Mouse (Mus musculus) left cerebral cortex, adult 2 months (tissue): ENCODE results near the gene Pmp22. TPM values are rescaled to one million over a fixed set of nuclear protein-coding genes. Genes with fewer than 3 reads are reported as not detected.
A peak's percentile ranks its signal among the peaks of the same experiment; 100 is the strongest.

ENCODE experiments used
- DNase-seq, 2 experiments: peaks; one replicate each; pipeline ENCODE4 v3.0.0; 2021 to 2022; ENCODE audit warnings: low spot score in 2 of 2, mixed read lengths in 1 of 2; ENCODE audit errors: extremely low spot score in 1 of 2
- H3K27ac ChIP-seq: fragments of 200-600 bp; 2 replicates; pipeline ENCODE4 v1.8.1; 2022
- H3K4me3 ChIP-seq: fragments of 200-600 bp; 2 replicates; pipeline ENCODE4 v1.8.1; 2022
- CTCF ChIP-seq: fragments of 200-600 bp; IDR thresholded peaks from 2 replicates; pipeline ENCODE4 v1.8.1; 2022; ENCODE audit warnings: antibody characterized with exemption, mild to moderate bottlenecking, moderate library complexity
- intact Hi-C: fragments of 180-260 bp; cut with DNase I; formaldehyde crosslinking; loops from one replicate; pipeline ENCODE4 v1.15.1; 2025
- total RNA-seq, 2 experiments: library from RNA; stranded (reverse); gene quantifications; 2 replicates each; pipeline ENCODE4 v1.2.3; 2021

The Pmp22 gene
- total RNA-seq, 2 experiments from 2014 or later: 25.7 to 27.5 TPM

GRCm38 (mm10) chr11:63136836-63137416 is 8.1 kb downstream of the Pmp22 start:
- intact Hi-C loops: loop anchor here (5.0 to 10.0 kb wide), 3 partner anchors 112 to 395 kb away; no protein-coding TSS in a partner anchor
- Histone ChIP-seq H3K27ac (peak overlapping the region; percentile 63; the same call in 1 of the 2 replicates), H3K4me3 (no peak overlapping the region)
- no peak for TF ChIP-seq CTCF
- no peak for DNase-seq

DNA sequence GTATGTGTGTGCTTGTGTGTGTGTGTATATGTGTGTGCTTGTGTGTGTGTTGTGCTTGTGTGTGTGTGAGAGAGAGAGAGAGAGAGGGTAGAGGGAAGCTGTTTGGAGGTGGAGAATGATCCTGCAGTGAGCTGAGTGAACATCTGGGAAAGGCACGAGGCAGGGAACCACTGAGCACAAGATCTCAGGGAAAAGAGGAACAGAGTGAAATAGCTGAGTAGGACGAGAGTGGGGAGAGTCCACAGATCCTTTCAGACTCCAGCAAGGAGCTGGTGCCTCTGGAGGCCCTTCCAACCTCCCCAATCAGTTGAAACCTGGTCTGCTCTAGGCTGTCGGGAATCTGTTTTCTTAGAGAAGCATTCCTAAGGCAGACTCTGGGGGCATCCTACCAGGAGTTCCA is 10.0 kb downstream of the Pmp22 start:
- intact Hi-C loops: loop anchor here (5.0 to 10.0 kb wide), 3 partner anchors 114 to 396 kb away; no protein-coding TSS in a partner anchor
- H3K4me3 ChIP-seq: no peak overlapping the region
- DNase-seq: no peak
- H3K27ac ChIP-seq: no peak overlapping the region
- TF ChIP-seq CTCF: no peak

- no peak for TF ChIP-seq CTCF
- intact Hi-C loops: no loop called here
- DNase-seq: no peak
- no peak overlapping the region for H3K4me3 ChIP-seq
- H3K27ac ChIP-seq: no peak overlapping the region
Measured at GRCm38 (mm10) chr11:63142311-63142710, 13.5 kb downstream of the Pmp22 start.

DNA sequence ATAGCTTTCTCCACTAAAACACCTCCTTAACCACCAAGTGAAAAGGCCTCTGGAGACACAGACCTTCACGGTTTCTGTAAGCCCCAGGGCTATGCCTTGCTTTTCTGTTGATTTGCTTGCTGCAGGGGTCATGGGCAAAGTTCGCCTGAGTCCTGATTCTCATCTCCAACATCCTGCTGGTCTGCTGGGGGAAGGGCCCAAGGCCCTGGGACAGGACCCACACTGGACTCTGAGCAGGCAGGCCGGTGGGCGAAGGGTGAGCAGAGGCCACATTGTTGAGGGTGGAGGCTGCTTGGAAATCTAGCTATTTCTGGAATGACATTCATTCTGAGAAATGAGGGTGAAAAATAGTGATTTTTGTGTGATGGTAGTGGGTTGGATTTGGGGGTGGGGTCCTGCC is 14.0 kb downstream of the Pmp22 start:
- DNase-seq: no peak
- Histone ChIP-seq H3K27ac (no peak overlapping the region), H3K4me3 (no peak overlapping the region)
- intact Hi-C loops: no loop called here
- no peak for TF ChIP-seq CTCF

- Histone ChIP-seq H3K27ac (no peak overlapping the region), H3K4me3 (no peak overlapping the region)
- DNase-seq: no peak
- intact Hi-C loops: no loop called here
- no peak for TF ChIP-seq CTCF
Measured at GRCm38 (mm10) chr11:63143486-63143885, 14.7 kb downstream of the Pmp22 start.

GRCm38 (mm10) chr11:63146601-63147000 is 17.8 kb downstream of the Pmp22 start:
- H3K27ac ChIP-seq: no peak overlapping the region
- no peak for TF ChIP-seq CTCF
- H3K4me3 ChIP-seq: no peak overlapping the region
- DNase-seq: no peak
- intact Hi-C loops: no loop called here

DNA sequence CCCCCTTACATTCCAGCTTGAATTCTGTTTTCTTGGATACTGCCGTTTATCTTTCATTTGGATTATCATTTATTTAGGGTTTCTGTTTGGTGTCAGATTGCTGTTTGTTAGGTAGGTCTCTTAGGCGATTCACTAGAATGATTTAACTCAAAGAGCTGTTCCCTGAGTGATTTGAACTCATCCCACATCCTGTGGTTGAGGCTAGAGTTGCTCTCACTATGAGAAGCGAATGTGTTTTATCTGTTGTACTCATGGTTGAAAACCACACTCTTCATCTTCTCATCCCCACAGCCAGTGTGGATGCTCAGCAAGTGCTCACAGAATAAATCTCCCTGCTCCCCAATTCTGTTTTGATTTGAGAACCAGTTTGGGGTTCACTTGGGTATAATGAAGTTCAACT is 19.5 kb downstream of the Pmp22 start:
- no peak overlapping the region for H3K4me3 ChIP-seq
- DNase-seq: no peak
- no peak for TF ChIP-seq CTCF
- H3K27ac ChIP-seq: no peak overlapping the region
- intact Hi-C loops: no loop called here

DNA sequence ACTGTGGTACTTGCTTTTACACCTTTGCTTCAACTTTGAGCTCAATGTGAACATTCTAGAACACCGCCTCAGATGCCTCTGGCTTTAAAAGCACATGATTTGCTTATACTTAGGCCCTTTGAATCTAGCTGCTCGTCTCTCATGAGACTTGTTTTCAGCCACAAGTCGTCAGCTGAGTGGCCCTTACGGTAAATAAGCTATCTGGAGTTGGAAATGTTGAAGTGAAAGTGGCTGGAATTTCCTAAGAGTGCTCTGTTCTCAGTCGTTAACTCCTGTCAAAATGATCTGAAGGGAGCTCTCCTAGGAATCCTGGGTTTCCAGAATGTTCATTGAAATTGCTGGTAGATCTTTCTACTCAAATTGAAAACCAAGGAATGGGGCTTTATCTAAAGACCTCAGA is 23.1 kb downstream of the Pmp22 start:
- intact Hi-C loops: no loop called here
- TF ChIP-seq CTCF: no peak
- no peak for DNase-seq

GRCm38 (mm10) chr11:63157117-63157516 is 28.3 kb downstream of the Pmp22 start:
- no peak for TF ChIP-seq CTCF
- intact Hi-C loops: no loop called here
- Histone ChIP-seq H3K27ac (no peak overlapping the region), H3K4me3 (no peak overlapping the region)
- no peak for DNase-seq

More for the DNA sequence above, 23.1 kb downstream of the Pmp22 start:
- Histone ChIP-seq H3K4me3 (no peak overlapping the region), H3K27ac (no peak overlapping the region)

DNA sequence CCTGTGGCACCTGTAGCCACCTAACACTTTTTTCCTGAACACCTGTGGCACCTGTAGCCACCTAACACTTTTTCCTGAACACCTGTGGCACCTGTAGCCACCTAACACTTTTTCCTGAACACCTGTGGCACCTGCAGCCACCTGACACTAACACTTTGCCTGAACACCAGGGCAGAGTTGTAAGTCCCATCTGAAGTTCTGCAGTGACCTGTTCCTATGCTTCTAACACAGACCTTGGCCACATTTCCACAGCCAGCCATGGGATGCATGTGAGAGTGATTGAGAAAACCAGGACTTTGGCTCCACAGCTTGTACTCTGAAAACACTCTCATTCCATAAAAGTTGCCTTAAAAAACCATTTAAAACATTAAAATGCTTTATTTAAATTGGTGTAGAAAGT is 32.1 kb downstream of the Pmp22 start:
- no peak overlapping the region for H3K4me3 ChIP-seq
- no peak overlapping the region for H3K27ac ChIP-seq
- no peak for TF ChIP-seq CTCF
- intact Hi-C loops: no loop called here
- no peak for DNase-seq

GRCm38 (mm10) chr11:63162806-63163205 is 34.0 kb downstream of the Pmp22 start:
- intact Hi-C loops: no loop called here
- Histone ChIP-seq H3K27ac (no peak overlapping the region), H3K4me3 (no peak overlapping the region)
- no peak for TF ChIP-seq CTCF
- DNase-seq: no peak

- Histone ChIP-seq H3K4me3 (no peak overlapping the region), H3K27ac (no peak overlapping the region)
- no peak for DNase-seq
- no peak for TF ChIP-seq CTCF
- intact Hi-C loops: no loop called here
Measured at GRCm38 (mm10) chr11:63163550-63163949, 34.8 kb downstream of the Pmp22 start.

- no peak for DNase-seq
- TF ChIP-seq CTCF: no peak
- intact Hi-C loops: no loop called here
- no peak overlapping the region for H3K4me3 ChIP-seq
- no peak overlapping the region for H3K27ac ChIP-seq
Measured at GRCm38 (mm10) chr11:63163986-63164682, 35.4 kb downstream of the Pmp22 start.
